Mouse (Mus musculus) liver, embryonic 14.5 days (tissue): ENCODE data around the gene Atat1.

Source experiments
- CTCF ChIP-seq: IDR thresholded peaks from 2 replicates; pipeline ENCODE4 v1.5.1; 2016; ENCODE audit warnings: antibody characterized with exemption, low read depth, control low read depth
- EP300 ChIP-seq: IDR thresholded peaks from 2 replicates; pipeline ENCODE4 v1.6.1; 2016; ENCODE audit warnings: antibody characterized with exemption, low read depth

DNA sequence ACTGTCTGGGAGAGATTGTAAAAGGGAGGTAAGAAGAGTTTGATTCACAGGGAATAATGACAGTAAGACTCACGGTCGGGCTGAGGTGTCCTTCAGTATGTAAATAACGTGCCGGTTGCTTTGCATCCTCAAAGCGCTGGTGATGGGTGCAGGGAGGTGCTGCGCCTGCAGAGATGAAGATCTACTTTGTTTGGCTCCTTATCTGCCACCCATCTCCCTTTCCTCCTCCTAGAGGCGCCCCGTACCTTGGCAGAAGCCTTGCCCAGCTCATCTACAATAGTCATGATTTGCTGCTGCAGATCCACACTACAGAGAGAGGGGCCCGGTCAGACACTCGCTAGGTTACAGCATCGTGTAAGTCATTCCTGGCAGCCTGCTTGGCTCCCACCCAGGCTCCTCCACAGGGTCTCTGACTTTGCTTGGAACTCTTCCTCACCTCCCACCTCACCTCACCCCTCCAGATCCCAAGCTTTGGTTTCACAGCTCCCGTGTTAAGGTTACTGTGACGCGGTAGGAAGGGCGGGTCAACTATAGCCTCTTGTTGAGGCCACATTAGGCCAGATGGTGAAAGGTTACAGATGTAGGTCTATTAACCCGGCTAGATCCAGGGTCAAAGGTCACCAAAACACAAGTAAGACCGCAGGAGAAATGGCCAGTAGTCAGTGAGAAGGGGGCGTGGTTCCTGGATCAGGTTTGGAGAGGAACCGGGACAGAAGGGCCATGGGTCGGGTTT lies 523 bp downstream of the Atat1 start:
- no peak for TF ChIP-seq EP300
- no peak for TF ChIP-seq CTCF
